Mouse (Mus musculus): ENCODE measurements at regions not wholly inside any gene's neighbourhood (a gene's known extent, or its start where the extent isn't known, plus 50 kb on each side); places are given as distances from the start of the nearest gene placed in this dataset.
A peak's percentile ranks its signal among the peaks of the same experiment; 100 is the strongest.

- 91% methylated on average over 9 of the region's 9 CpGs for WGBS
- no peak for ATAC-seq (ENCODE audit: low FRiP score, low TSS enrichment)
- Histone ChIP-seq H3K4me2 (replicated peaks; ENCODE audit: low read depth, low read length) (no peak overlapping the region), H3K9me3 (ENCODE audit: control insufficient read depth, low read length) (no peaks in the 10 kb centered on the region), H3K27me3 (ENCODE audit: control insufficient read depth, insufficient read depth, low read length) (no peaks in the 10 kb centered on the region), H3K27ac (ENCODE audit: low read depth, low read length) (no peak overlapping the region), H3K36me3 (ENCODE audit: control insufficient read depth, insufficient read depth, low read length) (no peaks in the 10 kb centered on the region), H3K4me3 (ENCODE audit: low read length) (no peak overlapping the region), H3K9ac (ENCODE audit: low read depth, low read length) (no peak overlapping the region), H3K4me1 (ENCODE audit: control insufficient read depth, insufficient read depth, low read length) (no peaks in the 10 kb centered on the region)
Observed at GRCm38 (mm10) chr9:67165486-67165885, 116.3 kb upstream of the Tpm1 start.

- H3K9me3 ChIP-seq (ENCODE audit: control insufficient read depth, low read length), result no peaks in the 10 kb centered on the region
- no peak overlapping the region for H3K27ac ChIP-seq (ENCODE audit: low read depth, low read length)
- no peak overlapping the region for H3K4me2 ChIP-seq (replicated peaks; ENCODE audit: low read depth, low read length)
- H3K9ac ChIP-seq (ENCODE audit: low read depth, low read length), result no peak overlapping the region
- no peak overlapping the region for H3K4me3 ChIP-seq (ENCODE audit: low read length)
- no peaks in the 10 kb centered on the region for H3K4me1 ChIP-seq (ENCODE audit: control insufficient read depth, insufficient read depth, low read length)
- ATAC-seq (ENCODE audit: low FRiP score, low TSS enrichment), result no peak
- H3K27me3 ChIP-seq (ENCODE audit: control insufficient read depth, insufficient read depth, low read length), result no peaks in the 10 kb centered on the region
- 81% methylated on average over 6 of the region's 6 CpGs for WGBS
- H3K36me3 ChIP-seq (ENCODE audit: control insufficient read depth, insufficient read depth, low read length), result no peaks in the 10 kb centered on the region
Observed at GRCm38 (mm10) chr9:67163746-67164145, 114.5 kb upstream of the Tpm1 start.

- Histone ChIP-seq H3K36me3 (ENCODE audit: control insufficient read depth, insufficient read depth, low read length) (no peaks in the 10 kb centered on the region), H3K27me3 (ENCODE audit: control insufficient read depth, insufficient read depth, low read length) (no peaks in the 10 kb centered on the region), H3K9ac (ENCODE audit: low read depth, low read length) (no peak overlapping the region), H3K27ac (ENCODE audit: low read depth, low read length) (no peak overlapping the region), H3K4me2 (replicated peaks; ENCODE audit: low read depth, low read length) (no peak overlapping the region), H3K4me3 (ENCODE audit: low read length) (no peak overlapping the region), H3K4me1 (ENCODE audit: control insufficient read depth, insufficient read depth, low read length) (no peaks in the 10 kb centered on the region), H3K9me3 (ENCODE audit: control insufficient read depth, low read length) (no peaks in the 10 kb centered on the region)
- 91% methylated on average over 3 of the region's 3 CpGs for WGBS
- no peak for ATAC-seq (ENCODE audit: low FRiP score, low TSS enrichment)
Observed at GRCm38 (mm10) chr9:67160785-67161455, 111.7 kb upstream of the Tpm1 start.

GRCm38 (mm10) chr9:67160350-67160749 lies 111.1 kb upstream of the Tpm1 start:
- WGBS, result 90% methylated on average over 5 of the region's 5 CpGs
- ATAC-seq (ENCODE audit: low FRiP score, low TSS enrichment), result no peak
- Histone ChIP-seq H3K27ac (ENCODE audit: low read depth, low read length) (no peak overlapping the region), H3K36me3 (ENCODE audit: control insufficient read depth, insufficient read depth, low read length) (no peaks in the 10 kb centered on the region), H3K9ac (ENCODE audit: low read depth, low read length) (no peak overlapping the region), H3K4me2 (replicated peaks; ENCODE audit: low read depth, low read length) (no peak overlapping the region), H3K27me3 (ENCODE audit: control insufficient read depth, insufficient read depth, low read length) (no peaks in the 10 kb centered on the region), H3K4me3 (ENCODE audit: low read length) (no peak overlapping the region), H3K4me1 (ENCODE audit: control insufficient read depth, insufficient read depth, low read length) (no peaks in the 10 kb centered on the region), H3K9me3 (ENCODE audit: control insufficient read depth, low read length) (no peaks in the 10 kb centered on the region)

GRCm38 (mm10) chr9:67156590-67157259 lies 107.5 kb upstream of the Tpm1 start:
- Histone ChIP-seq H3K27me3 (ENCODE audit: control insufficient read depth, insufficient read depth, low read length) (no peaks in the 10 kb centered on the region), H3K4me2 (replicated peaks; ENCODE audit: low read depth, low read length) (no peak overlapping the region), H3K4me3 (ENCODE audit: low read length) (no peak overlapping the region), H3K36me3 (ENCODE audit: control insufficient read depth, insufficient read depth, low read length) (no peaks in the 10 kb centered on the region), H3K27ac (ENCODE audit: low read depth, low read length) (no peak overlapping the region), H3K9ac (ENCODE audit: low read depth, low read length) (no peak overlapping the region), H3K4me1 (ENCODE audit: control insufficient read depth, insufficient read depth, low read length) (no peaks in the 10 kb centered on the region), H3K9me3 (ENCODE audit: control insufficient read depth, low read length) (no peaks in the 10 kb centered on the region)
- WGBS, result 42% methylated on average over 3 of the region's 3 CpGs
- ATAC-seq (ENCODE audit: low FRiP score, low TSS enrichment), result no peak

GRCm38 (mm10) chr9:67154062-67154461 lies 104.9 kb upstream of the Tpm1 start:
- Histone ChIP-seq H3K36me3 (ENCODE audit: control insufficient read depth, insufficient read depth, low read length) (no peaks in the 10 kb centered on the region), H3K9me3 (ENCODE audit: control insufficient read depth, low read length) (no peaks in the 10 kb centered on the region), H3K4me1 (ENCODE audit: control insufficient read depth, insufficient read depth, low read length) (no peaks in the 10 kb centered on the region), H3K4me2 (replicated peaks; ENCODE audit: low read depth, low read length) (no peak overlapping the region), H3K27me3 (ENCODE audit: control insufficient read depth, insufficient read depth, low read length) (no peaks in the 10 kb centered on the region), H3K9ac (ENCODE audit: low read depth, low read length) (no peak overlapping the region), H3K4me3 (ENCODE audit: low read length) (no peak overlapping the region), H3K27ac (ENCODE audit: low read depth, low read length) (no peak overlapping the region)
- no peak for ATAC-seq (ENCODE audit: low FRiP score, low TSS enrichment)
- 78% methylated on average over 6 of the region's 6 CpGs for WGBS

GRCm38 (mm10) chr9:67153333-67153732 lies 104.1 kb upstream of the Tpm1 start:
- no peak overlapping the region for H3K4me3 ChIP-seq (ENCODE audit: low read length)
- no peaks in the 10 kb centered on the region for H3K4me1 ChIP-seq (ENCODE audit: control insufficient read depth, insufficient read depth, low read length)
- H3K27ac ChIP-seq (ENCODE audit: low read depth, low read length), result no peak overlapping the region
- no peaks in the 10 kb centered on the region for H3K27me3 ChIP-seq (ENCODE audit: control insufficient read depth, insufficient read depth, low read length)
- H3K9me3 ChIP-seq (ENCODE audit: control insufficient read depth, low read length), result no peaks in the 10 kb centered on the region
- H3K4me2 ChIP-seq (replicated peaks; ENCODE audit: low read depth, low read length), result no peak overlapping the region
- no peak overlapping the region for H3K9ac ChIP-seq (ENCODE audit: low read depth, low read length)
- ATAC-seq (ENCODE audit: low FRiP score, low TSS enrichment), result no peak
- 82% methylated on average over 4 of the region's 4 CpGs for WGBS
- no peaks in the 10 kb centered on the region for H3K36me3 ChIP-seq (ENCODE audit: control insufficient read depth, insufficient read depth, low read length)

GRCm38 (mm10) chr9:67147656-67148055 lies 98.5 kb upstream of the Tpm1 start:
- no peak overlapping the region for H3K4me2 ChIP-seq (replicated peaks; ENCODE audit: low read depth, low read length)
- H3K4me3 ChIP-seq (ENCODE audit: low read length), result no peak overlapping the region
- ATAC-seq (ENCODE audit: low FRiP score, low TSS enrichment), result peak; percentile 32; the same call in 1 of the 2 replicates
- WGBS, result 43% methylated on average over 7 of the region's 7 CpGs
- no peaks in the 10 kb centered on the region for H3K27me3 ChIP-seq (ENCODE audit: control insufficient read depth, insufficient read depth, low read length)
- H3K9ac ChIP-seq (ENCODE audit: low read depth, low read length), result no peak overlapping the region
- H3K27ac ChIP-seq (ENCODE audit: low read depth, low read length), result no peak overlapping the region
- H3K9me3 ChIP-seq (ENCODE audit: control insufficient read depth, low read length), result no peaks in the 10 kb centered on the region
- no peaks in the 10 kb centered on the region for H3K4me1 ChIP-seq (ENCODE audit: control insufficient read depth, insufficient read depth, low read length)
- H3K36me3 ChIP-seq (ENCODE audit: control insufficient read depth, insufficient read depth, low read length), result no peaks in the 10 kb centered on the region

- no peaks in the 10 kb centered on the region for H3K36me3 ChIP-seq (ENCODE audit: control insufficient read depth, insufficient read depth, low read length)
- H3K4me1 ChIP-seq (ENCODE audit: control insufficient read depth, insufficient read depth, low read length), result peaks cover 3% of the 10 kb centered on the region; the same call in 1 of the 2 replicates
- no peak overlapping the region for H3K27ac ChIP-seq (ENCODE audit: low read depth, low read length)
- 97% methylated on average over 6 of the region's 6 CpGs for WGBS
- H3K4me2 ChIP-seq (replicated peaks; ENCODE audit: low read depth, low read length), result no peak overlapping the region
- ATAC-seq (ENCODE audit: low FRiP score, low TSS enrichment), result no peak
- no peaks in the 10 kb centered on the region for H3K9me3 ChIP-seq (ENCODE audit: control insufficient read depth, low read length)
- H3K4me3 ChIP-seq (ENCODE audit: low read length), result no peak overlapping the region
- H3K27me3 ChIP-seq (ENCODE audit: control insufficient read depth, insufficient read depth, low read length), result no peaks in the 10 kb centered on the region
- H3K9ac ChIP-seq (ENCODE audit: low read depth, low read length), result no peak overlapping the region
Observed at GRCm38 (mm10) chr9:67145392-67145791, 96.2 kb upstream of the Tpm1 start.
